Mouse (Mus musculus): ENCODE data around the gene Ctdspl.

The Ctdspl gene

GRCm38 (mm10) chr9:119025263-119025662 is 99.0 kb downstream of the Ctdspl start:
- intact Hi-C loops (cut with DNase I), result no loop called here

GRCm38 (mm10) chr9:119025832-119026331 is 99.6 kb downstream of the Ctdspl start:
- intact Hi-C loops (cut with DNase I), result no loop called here

- intact Hi-C loops (cut with DNase I), result no loop called here
These were observed 101.1 kb downstream of the Ctdspl start for GRCm38 (mm10) chr9:119027337-119027736.

GRCm38 (mm10) chr9:119028226-119029195 is 102.3 kb downstream of the Ctdspl start:
- intact Hi-C loops (cut with DNase I), result no loop called here

GRCm38 (mm10) chr9:119029568-119029967 is 103.3 kb downstream of the Ctdspl start:
- intact Hi-C loops (cut with DNase I), result no loop called here

GRCm38 (mm10) chr9:119031038-119031437 is 104.8 kb downstream of the Ctdspl start:
- intact Hi-C loops (cut with DNase I), result loop anchor here (5.0 kb wide), 1 partner anchor 36 kb away; no protein-coding TSS in a partner anchor

- intact Hi-C loops (cut with DNase I), result loop anchor here (5.0 kb wide), 1 partner anchor 36 kb away; no protein-coding TSS in a partner anchor
These were observed 105.5 kb downstream of the Ctdspl start for GRCm38 (mm10) chr9:119031772-119032171.

GRCm38 (mm10) chr9:119032538-119032937 is 106.3 kb downstream of the Ctdspl start:
- intact Hi-C loops (cut with DNase I), result loop anchor here (5.0 kb wide), 1 partner anchor 35 kb away; no protein-coding TSS in a partner anchor

GRCm38 (mm10) chr9:119033111-119033921 is 107.1 kb downstream of the Ctdspl start:
- intact Hi-C loops (cut with DNase I), result loop anchor here (5.0 kb wide), 1 partner anchor 34 kb away; no protein-coding TSS in a partner anchor

- intact Hi-C loops (cut with DNase I), result loop anchor here (5.0 kb wide), 1 partner anchor 33 kb away; no protein-coding TSS in a partner anchor
These were observed 107.8 kb downstream of the Ctdspl start for GRCm38 (mm10) chr9:119034069-119034468.

- intact Hi-C loops (cut with DNase I), result loop anchor here (5.0 kb wide), 1 partner anchor 32 kb away; no protein-coding TSS in a partner anchor
These were observed 108.7 kb downstream of the Ctdspl start for GRCm38 (mm10) chr9:119034676-119035665.

GRCm38 (mm10) chr9:119035836-119036235 is 109.6 kb downstream of the Ctdspl start:
- intact Hi-C loops (cut with DNase I), result no loop called here

- intact Hi-C loops (cut with DNase I), result no loop called here
These were observed 111.0 kb downstream of the Ctdspl start for GRCm38 (mm10) chr9:119037076-119037730.

- intact Hi-C loops (cut with DNase I), result no loop called here
These were observed 112.3 kb downstream of the Ctdspl start for GRCm38 (mm10) chr9:119038574-119038973.

- intact Hi-C loops (cut with DNase I), result no loop called here
These were observed 114.0 kb downstream of the Ctdspl start for GRCm38 (mm10) chr9:119040101-119040775.

GRCm38 (mm10) chr9:119048182-119048903 is 122.1 kb downstream of the Ctdspl start:
- intact Hi-C loops (cut with DNase I), result no loop called here

GRCm38 (mm10) chr9:119051158-119051557 is 124.9 kb downstream of the Ctdspl start:
- intact Hi-C loops (cut with DNase I), result no loop called here
